Mouse (Mus musculus) erythroblast, embryonic 14.5 days (primary cell): ENCODE measurements around the gene Polg.

ENCODE experiments used
- GATA1 ChIP-seq: IDR thresholded peaks from 2 replicates; pipeline ENCODE4 v1.6.1; 2012; ENCODE audit warnings: low read length, inconsistent platforms, mixed read lengths
- TAL1 ChIP-seq: IDR thresholded peaks from 3 replicates; pipeline ENCODE4 v1.6.1; 2012; ENCODE audit warnings: low read length, inconsistent platforms, mixed read lengths

GRCm38 (mm10) chr7:79505376-79505775 lies 39.2 kb upstream of the Polg start:
- TF ChIP-seq GATA1 (no peak), TAL1 (no peak)
